Comparison of ENCODE assay signal across 8 mouse cellular contexts in the genomic region with DNA sequence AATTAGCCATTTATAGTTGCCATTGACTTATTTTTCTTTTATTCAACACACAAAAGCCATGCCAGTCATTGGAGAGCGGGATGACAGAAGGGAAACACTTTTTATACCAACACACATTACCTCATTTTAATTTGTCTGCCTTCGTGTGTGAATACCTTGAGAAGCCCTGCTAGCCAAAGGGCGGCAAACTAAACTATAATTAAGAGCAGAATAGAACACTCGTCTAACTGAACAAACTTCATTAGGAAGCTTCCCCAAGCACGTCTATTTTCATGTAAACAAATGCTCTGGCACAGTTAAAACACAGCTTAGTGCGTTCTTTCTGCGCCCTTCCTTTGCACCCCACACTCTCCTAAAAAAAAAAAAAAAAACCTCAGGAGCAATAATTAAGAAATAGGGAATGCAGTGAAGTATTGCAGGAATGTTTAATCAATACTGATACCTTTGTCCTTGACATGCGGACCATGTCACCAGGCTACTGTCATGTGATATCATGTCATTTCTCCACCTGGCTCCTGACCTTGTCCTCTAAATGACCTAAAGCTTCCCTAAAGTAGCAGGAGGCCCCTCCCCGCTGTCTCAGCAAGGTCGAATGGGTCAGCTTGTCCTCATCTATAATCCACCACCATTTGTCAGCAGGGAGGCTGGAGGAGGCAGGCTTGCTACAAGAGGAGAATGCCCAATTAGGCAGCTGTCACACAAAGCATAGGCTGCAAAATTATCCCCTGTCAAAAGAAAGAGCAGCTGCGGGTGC. TPM values are rescaled to one million over a fixed set of nuclear protein-coding genes. Genes with fewer than 3 reads are reported as not detected.
DNase-seq lines count a peak whose midpoint lies in the region; ATAC-seq and TF ChIP-seq lines count a peak whose summit lies in the region.

No protein-coding gene starts in this region.

- H3K4me1 ChIP-seq in ES-Bruce4 (ENCODE audit: control insufficient read depth, insufficient read depth, low read length), result peaks cover 14% of the 10 kb centered on the region
- peaks cover 8% of the 10 kb centered on the region for H3K4me1 ChIP-seq in hindbrain, embryonic 11.5 days (replicated peaks; ENCODE audit: control insufficient read depth, insufficient read depth, low read length)
- H3K4me1 ChIP-seq in liver, embryonic 12.5 days, result peaks cover 95% of the 10 kb centered on the region
- peaks cover 2% of the 10 kb centered on the region; the same call in 1 of the 2 replicates for H3K4me1 ChIP-seq in stomach, postnatal 0 days (replicated peaks; ENCODE audit: control insufficient read depth, insufficient read depth)

- H3K9me3 ChIP-seq in ES-Bruce4 (replicated peaks; ENCODE audit: control insufficient read depth, insufficient read depth, low read length, poor library complexity, severe bottlenecking), result no peaks in the 10 kb centered on the region
- no peaks in the 10 kb centered on the region for H3K9me3 ChIP-seq in hindbrain, embryonic 11.5 days (ENCODE audit: control insufficient read depth, low read length)
- H3K9me3 ChIP-seq in liver, embryonic 12.5 days (replicated peaks), result no peaks in the 10 kb centered on the region
- H3K9me3 ChIP-seq in stomach, postnatal 0 days (ENCODE audit: control insufficient read depth, low read length), result no peaks in the 10 kb centered on the region

- no peak overlapping the region for H3K9ac ChIP-seq in ES-Bruce4 (ENCODE audit: low read depth, poor library complexity, severe bottlenecking)
- no peak overlapping the region for H3K9ac ChIP-seq in hindbrain, embryonic 11.5 days (ENCODE audit: low read depth, low read length)
- H3K9ac ChIP-seq in liver, embryonic 12.5 days, result 0 out of 2 replicates have a peak overlapping the region, but pooled peaks have one; percentile 12
- no peak overlapping the region for H3K9ac ChIP-seq in stomach, postnatal 0 days (ENCODE audit: low read length)

- peak; percentile 96 for TF ChIP-seq EP300 in ES-Bruce4 (IDR thresholded peaks at IDR 0.05; ENCODE audit: insufficient read depth, low read depth, low read length)
- TF ChIP-seq EP300 in stomach, postnatal 0 days (optimal IDR thresholded peaks at IDR 0.05), result no peak

- no peak for TF ChIP-seq CTCF in ES-Bruce4 (IDR thresholded peaks at IDR 0.05; ENCODE audit: low read depth, low read length)
- TF ChIP-seq CTCF in stomach, postnatal 0 days (IDR thresholded peaks at IDR 0.05; ENCODE audit: low read depth), result no peak

- peak; percentile 92 for ATAC-seq in hindbrain, embryonic 11.5 days (ENCODE audit: low FRiP score)
- ATAC-seq in liver, embryonic 12.5 days, result no peak
- no peak for ATAC-seq in stomach, postnatal 0 days (ENCODE audit: low FRiP score, low TSS enrichment)

- H3K27ac ChIP-seq in ES-Bruce4 (ENCODE audit: insufficient read depth, low read length), result peak overlapping the region; percentile 54; the same call in 1 of the 2 replicates
- no peak overlapping the region for H3K27ac ChIP-seq in hindbrain, embryonic 11.5 days (ENCODE audit: low read depth, low read length)
- H3K27ac ChIP-seq in liver, embryonic 12.5 days, result peak overlapping the region; percentile 78
- no peak overlapping the region for H3K27ac ChIP-seq in stomach, postnatal 0 days (replicated peaks)

- no peak for TF ChIP-seq POLR2A in ES-Bruce4 (IDR thresholded peaks at IDR 0.05; ENCODE audit: insufficient read depth, low read length)

- H3K4me3 ChIP-seq in ES-Bruce4 (ENCODE audit: low read depth, low read length), result no peak overlapping the region
- no peak overlapping the region for H3K4me3 ChIP-seq in hindbrain, embryonic 11.5 days (ENCODE audit: low read depth, low read length)
- no peak overlapping the region for H3K4me3 ChIP-seq in liver, embryonic 12.5 days
- H3K4me3 ChIP-seq in stomach, postnatal 0 days (ENCODE audit: low read depth, low read length), result no peak overlapping the region

- no peaks in the 10 kb centered on the region for H3K36me3 ChIP-seq in ES-Bruce4 (ENCODE audit: control insufficient read depth, insufficient read depth, low read length, poor library complexity, severe bottlenecking)
- no peaks in the 10 kb centered on the region for H3K36me3 ChIP-seq in hindbrain, embryonic 11.5 days (ENCODE audit: control insufficient read depth, insufficient read depth, low read length)
- peaks cover 10% of the 10 kb centered on the region; the same call in 1 of the 2 replicates for H3K36me3 ChIP-seq in liver, embryonic 12.5 days
- no peaks in the 10 kb centered on the region for H3K36me3 ChIP-seq in stomach, postnatal 0 days (ENCODE audit: control insufficient read depth, insufficient read depth, low read length)

- WGBS in hindbrain, embryonic 11.5 days, result 26% methylated on average over 11 of the region's 11 CpGs
- 77% methylated on average over 11 of the region's 11 CpGs for WGBS in liver, embryonic 12.5 days (ENCODE audit: insufficient replicate concordance)
- WGBS in stomach, postnatal 0 days, result 53% methylated on average over 11 of the region's 11 CpGs

- peak; percentile 56 for DNase-seq in adrenal gland, postnatal 10 days
- DNase-seq in hindbrain, embryonic 11.5 days (ENCODE audit: low spot score), result peak; percentile 73
- no peak for DNase-seq in thymus, adult 18-20 months
- no peak for DNase-seq in stomach, postnatal 0 days (ENCODE audit: low spot score)
- DNase-seq in urinary bladder, adult 2 months (ENCODE audit: low spot score), result no peak
- DNase-seq in left cerebral cortex, adult 18-20 months (ENCODE audit: low spot score in 2 of 2), result no peak

- no peak overlapping the region for H3K4me2 ChIP-seq in hindbrain, embryonic 11.5 days (replicated peaks; ENCODE audit: low read depth, low read length)
- peak overlapping the region; percentile 52; the same call in 1 of the 2 replicates for H3K4me2 ChIP-seq in liver, embryonic 12.5 days
- no peak overlapping the region for H3K4me2 ChIP-seq in stomach, postnatal 0 days (replicated peaks; ENCODE audit: low read depth)

- H3K27me3 ChIP-seq in ES-Bruce4 (ENCODE audit: control insufficient read depth, insufficient read depth, low read length, poor library complexity, severe bottlenecking), result no peaks in the 10 kb centered on the region
- H3K27me3 ChIP-seq in hindbrain, embryonic 11.5 days (ENCODE audit: control insufficient read depth, insufficient read depth, low read length), result no peaks in the 10 kb centered on the region
- H3K27me3 ChIP-seq in liver, embryonic 12.5 days (replicated peaks), result no peaks in the 10 kb centered on the region
- no peaks in the 10 kb centered on the region for H3K27me3 ChIP-seq in stomach, postnatal 0 days (ENCODE audit: control insufficient read depth, insufficient read depth, low read length)

RNA-seq across cellular contexts. Expression of a gene that starts 54.1 kb away (rescaled TPM):
- polyA plus RNA-seq in ES-Bruce4 (2011; ENCODE audit: insufficient read depth, insufficient read length, low read depth, missing spikeins), result 15.3 TPM in 2 replicates
- total RNA-seq in adrenal gland, postnatal 10 days (2021), result 10 to 100 TPM; 45.2 to 64.7 TPM
- polyA plus RNA-seq in hindbrain, embryonic 11.5 days (2014; fragmentation: Nextera tagmentation; extraction: Ambion mirVana), result 26.5 and 35.5 TPM in 2 replicates
- polyA plus RNA-seq in liver, embryonic 12.5 days (2016; fragmentation: Nextera tagmentation; extraction: Ambion mirVana), result 32.0 and 32.1 TPM in 2 replicates
- 13.0 and 15.7 TPM in 2 replicates for polyA plus RNA-seq in stomach, postnatal 0 days (2015; fragmentation: Nextera tagmentation; extraction: Ambion mirVana)
- polyA plus RNA-seq in urinary bladder, adult 2 months (2012; rRNA removed), result 5.5 and 11.1 TPM in 2 replicates
- 10 to 100 TPM; 51.2 to 53.8 TPM for total RNA-seq in left cerebral cortex, adult 18-20 months (2021)

Comparison
In these comparisons a context has a peak if more than half of its experiments do, and no peak if none do; other contexts are left out.
1. H3K27ac ChIP-seq: peak in ES-Bruce4 (single experiment) and liver, embryonic 12.5 days (single experiment); none in hindbrain, embryonic 11.5 days (single experiment) and stomach, postnatal 0 days (single experiment).
2. DNase-seq: peak in adrenal gland, postnatal 10 days (single experiment) and hindbrain, embryonic 11.5 days (single experiment); none in thymus, adult 18-20 months (0 of 2), stomach, postnatal 0 days (single experiment), urinary bladder, adult 2 months (single experiment) and left cerebral cortex, adult 18-20 months (0 of 2).